Mouse (Mus musculus) heart, embryonic 10.5 days (tissue): ENCODE measurements around the gene Tmem45a. TPM values are rescaled to one million over a fixed set of nuclear protein-coding genes. Genes with fewer than 3 reads are reported as not detected.
"Not testable (repeated sequence)": the region's sequence is repeated elsewhere in the genome, so short reads cannot be mapped to it uniquely, and the experiment has no call there.

Source experiments
- DNase-seq: peaks from one replicate; pipeline ENCODE4 v3.0.0-alpha.2; 2017; ENCODE audit warnings: low spot score
- H3K27ac ChIP-seq: fragments of 300-500 bp; sonication (generic); 2 replicates; pipeline ENCODE4 v1.5.1; 2016; ENCODE audit warnings: mild to moderate bottlenecking
- H3K27me3 ChIP-seq: fragments of 300-500 bp; sonication (generic); 2 replicates; pipeline ENCODE4 v1.6.1; 2016; ENCODE audit warnings: mild to moderate bottlenecking; ENCODE audit not compliant: poor library complexity, insufficient read depth, severe bottlenecking
- H3K36me3 ChIP-seq: fragments of 300-500 bp; sonication (generic); 2 replicates; pipeline ENCODE4 v1.6.1; 2016; ENCODE audit warnings: mild to moderate bottlenecking, moderate library complexity
- H3K4me1 ChIP-seq: fragments of 300-500 bp; sonication (generic); 2 replicates; pipeline ENCODE4 v1.6.1; 2016; ENCODE audit warnings: mild to moderate bottlenecking
- H3K4me3 ChIP-seq: fragments of 300-500 bp; sonication (generic); 2 replicates; pipeline ENCODE4 v1.5.1; 2016; ENCODE audit warnings: mild to moderate bottlenecking, moderate library complexity
- H3K9me3 ChIP-seq: fragments of 300-500 bp; sonication (generic); 2 replicates; pipeline ENCODE4 v1.6.1; 2016; ENCODE audit warnings: mild to moderate bottlenecking, moderate library complexity
- WGBS: fragments of 180-500 bp; shearing (Covaris S2); methylation state at CpG from one replicate; pipeline ENCODE4 v1.1.7; 2016; 5-methylcytosine and 5-hydroxymethylcytosine counted together
- polyA plus RNA-seq: library from polyadenylated mRNA; unstranded; fragments of >200 nt; fragmentation: Nextera tagmentation; extraction: Ambion mirVana; gene quantifications from 2 replicates; pipeline ENCODE4 v1.2.1, GENCODE M21; 2016

Tmem45a gene
- 9.2 TPM in 2 replicates for polyA plus RNA-seq

DNA sequence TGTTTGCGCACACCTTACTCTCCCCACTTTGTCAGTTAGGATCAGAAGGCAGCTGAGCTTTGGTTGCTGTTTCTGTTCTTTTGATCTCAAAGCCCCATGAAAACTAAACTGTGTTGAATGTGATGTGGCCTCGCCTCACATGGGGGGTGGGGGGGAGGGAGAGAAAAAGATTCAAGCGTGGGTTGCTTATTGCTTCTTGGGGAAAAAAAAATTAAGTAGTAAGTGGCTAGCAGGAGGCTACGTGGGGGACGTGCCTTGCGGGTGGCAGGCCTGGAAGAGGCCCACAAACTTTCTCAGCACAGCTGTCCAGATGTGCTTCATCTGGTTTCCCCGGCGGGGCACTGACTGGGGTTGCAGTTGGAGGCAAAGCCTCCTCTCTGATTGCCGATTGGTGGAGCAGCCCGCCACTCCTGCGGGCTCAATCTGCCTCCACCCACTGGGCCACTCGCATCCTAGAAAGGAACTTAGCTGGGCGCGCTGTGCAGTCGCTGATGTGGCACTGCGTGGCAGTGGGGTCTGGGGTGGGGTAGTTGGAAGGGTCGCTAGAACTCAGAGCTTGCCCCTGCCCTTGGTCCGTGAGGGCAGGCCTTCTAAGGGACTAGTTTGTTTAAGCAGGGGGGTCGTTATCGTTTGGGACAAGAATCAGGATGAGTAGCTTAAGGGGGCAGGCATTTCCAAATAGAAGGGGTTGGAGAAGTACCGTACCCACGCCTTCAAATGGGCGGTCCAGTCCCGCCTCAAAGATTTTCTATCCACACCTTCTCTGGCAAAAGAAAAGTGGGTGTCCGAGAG is at the start of gene Tmem45a:
Gene Tmem45a (minus strand): TSS at position 343 of the 792 bp plus-strand sequence.
- peak within 1 kb of the TSS; percentile 69 for H3K27ac ChIP-seq
- 5% methylated on average over 25 of the region's 25 CpGs for WGBS
- no peaks in the 10 kb centered on the region for H3K36me3 ChIP-seq
- peaks cover 3% of the 10 kb centered on the region; the same call in 1 of the 2 replicates for H3K4me1 ChIP-seq
- H3K4me3 ChIP-seq = peak within 1 kb of the TSS; percentile 67
- no peaks in the 10 kb centered on the region for H3K9me3 ChIP-seq
- H3K27me3 ChIP-seq = no peaks in the 10 kb centered on the region
- peak; percentile 93 for DNase-seq

DNA sequence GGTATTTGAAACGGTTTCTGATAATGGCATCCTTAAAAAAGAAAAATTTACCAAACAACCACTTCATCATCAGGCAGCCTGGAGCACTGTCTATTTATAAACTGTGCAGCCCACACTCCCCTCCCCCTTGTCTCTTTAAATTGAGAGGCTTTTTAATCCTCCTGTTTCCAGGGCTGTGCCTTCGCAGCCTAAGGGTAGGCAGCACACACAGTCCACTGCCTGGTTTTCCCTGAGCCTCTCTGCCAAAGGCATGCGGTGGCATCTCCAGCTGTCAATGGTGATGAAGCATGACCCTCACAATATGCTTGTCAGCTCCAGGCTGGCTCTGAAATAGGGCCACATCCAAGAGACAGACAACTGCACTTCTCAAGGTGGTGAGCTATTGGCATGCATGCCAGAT is 42.1 kb upstream of the Tmem45a start, which contains the start of gene Lnp1:
Gene Lnp1 (minus strand): TSS at position 39 of the 400 bp plus-strand sequence.
- Histone ChIP-seq H3K27me3 (no peaks in the 10 kb centered on the region), H3K27ac (no peak within 1 kb of the TSS), H3K4me1 (peaks cover 8% of the 10 kb centered on the region), H3K9me3 (no peaks in the 10 kb centered on the region), H3K36me3 (no peaks in the 10 kb centered on the region), H3K4me3 (no peak within 1 kb of the TSS)
- DNase-seq = no peak
- 40% methylated on average over 3 of the region's 3 CpGs for WGBS

DNA sequence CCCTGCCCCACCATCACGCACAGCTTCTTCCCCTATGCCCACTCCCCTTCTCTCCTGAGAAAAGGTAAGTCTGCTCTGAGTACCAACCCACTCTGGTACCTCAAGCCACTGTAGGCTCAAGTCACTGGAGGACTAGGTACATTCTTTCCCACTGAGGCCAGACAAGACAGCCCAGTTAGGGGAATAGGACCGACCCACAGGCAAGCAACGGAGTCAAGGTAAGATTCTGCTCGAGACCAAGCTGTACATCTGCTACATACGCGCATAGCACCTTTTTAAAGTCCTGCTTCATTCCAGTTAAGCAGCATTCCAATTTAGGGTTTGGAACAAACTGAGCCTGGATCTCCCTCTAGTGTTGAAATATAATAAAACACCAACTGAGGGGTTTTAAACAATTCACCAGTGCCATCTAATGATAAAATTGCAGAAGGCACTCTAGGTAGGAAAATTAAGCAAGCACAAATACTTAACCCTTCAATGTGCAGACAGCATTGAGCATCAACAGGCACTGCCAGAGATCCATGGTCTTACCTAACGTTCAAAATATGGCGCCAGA is 34.2 kb upstream of the Tmem45a start:
- H3K27ac ChIP-seq = no peak overlapping the region
- H3K4me3 ChIP-seq = no peak overlapping the region
- no peaks in the 10 kb centered on the region for H3K36me3 ChIP-seq
- no peaks in the 10 kb centered on the region for H3K4me1 ChIP-seq
- H3K27me3 ChIP-seq = no peaks in the 10 kb centered on the region
- no peaks in the 10 kb centered on the region for H3K9me3 ChIP-seq
- DNase-seq = no peak
- WGBS = 23% methylated on average over 8 of the region's 8 CpGs

DNA sequence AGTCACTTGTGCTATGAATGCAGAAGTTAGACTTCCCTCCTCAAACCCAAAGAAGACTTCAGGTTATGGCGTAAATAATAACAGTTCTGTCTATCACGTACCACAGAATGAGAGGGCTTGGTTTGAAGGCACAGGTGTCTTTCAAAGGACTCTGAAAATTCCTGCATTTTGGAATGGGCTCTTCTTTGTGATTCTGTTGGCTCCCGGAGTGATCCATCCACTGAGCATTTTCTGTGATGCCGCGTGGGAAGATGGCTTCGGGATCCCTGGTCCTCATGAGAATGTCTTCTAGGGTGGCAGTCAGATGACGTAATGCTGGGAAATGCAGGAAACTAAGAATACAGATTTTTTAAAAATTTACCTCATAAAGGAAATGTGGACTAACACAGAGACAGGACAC is 31.3 kb upstream of the Tmem45a start:
- H3K4me1 ChIP-seq = no peaks in the 10 kb centered on the region
- H3K36me3 ChIP-seq = no peaks in the 10 kb centered on the region
- H3K27me3 ChIP-seq = no peaks in the 10 kb centered on the region
- H3K4me3 ChIP-seq = no peak overlapping the region
- 82% methylated on average over 7 of the region's 7 CpGs for WGBS
- H3K9me3 ChIP-seq = no peaks in the 10 kb centered on the region
- H3K27ac ChIP-seq = no peak overlapping the region
- DNase-seq = no peak

DNA sequence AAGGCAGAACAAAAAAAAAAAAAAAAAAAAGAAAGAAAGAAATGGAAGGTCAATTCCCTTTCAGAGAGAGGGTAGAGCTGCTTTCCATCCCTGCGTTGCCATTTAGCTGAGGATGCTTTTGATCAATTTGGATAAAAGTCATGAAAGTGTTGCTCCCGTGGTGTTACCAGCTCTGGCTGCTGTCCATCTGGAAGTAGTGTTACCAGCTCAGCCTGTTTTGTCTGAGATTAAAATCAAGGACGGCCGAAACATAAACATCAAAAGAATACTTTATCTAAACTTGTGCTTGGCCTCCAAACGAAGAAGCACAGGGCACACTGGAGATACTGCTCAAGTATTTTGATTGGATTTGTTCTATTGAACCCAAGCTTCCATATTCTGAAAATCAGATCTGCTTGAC is 23.0 kb upstream of the Tmem45a start:
- no peak for DNase-seq
- Histone ChIP-seq H3K4me3 (no peak overlapping the region), H3K27me3 (no peaks in the 10 kb centered on the region), H3K9me3 (no peaks in the 10 kb centered on the region), H3K36me3 (no peaks in the 10 kb centered on the region), H3K27ac (no peak overlapping the region), H3K4me1 (no peaks in the 10 kb centered on the region)
- 59% methylated on average over 5 of the region's 5 CpGs for WGBS

DNA sequence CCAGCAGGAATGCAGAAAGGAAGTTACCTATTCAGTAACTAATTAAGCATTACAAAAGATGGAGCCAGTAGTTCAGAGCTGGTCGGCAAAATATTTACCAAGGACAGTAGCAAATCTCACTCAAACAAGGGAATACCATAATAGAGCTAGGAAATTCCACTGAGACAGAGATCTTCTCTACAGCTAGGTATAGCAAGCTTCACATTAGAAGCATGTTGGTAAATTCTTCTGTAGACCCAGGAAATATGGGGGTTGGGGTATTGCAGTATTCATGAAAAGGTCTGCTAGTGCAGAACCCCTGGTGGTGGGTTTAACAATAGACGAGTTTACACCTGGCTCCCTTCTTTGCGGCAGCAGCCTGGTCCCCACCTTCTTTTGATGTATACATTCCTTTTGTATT is 16.2 kb upstream of the Tmem45a start:
- 69% methylated on average over 3 of the region's 3 CpGs for WGBS
- not testable (repeated sequence) for H3K36me3 ChIP-seq, DNase-seq, H3K4me1 ChIP-seq, H3K4me3 ChIP-seq, H3K27ac ChIP-seq, H3K27me3 ChIP-seq, H3K9me3 ChIP-seq

DNA sequence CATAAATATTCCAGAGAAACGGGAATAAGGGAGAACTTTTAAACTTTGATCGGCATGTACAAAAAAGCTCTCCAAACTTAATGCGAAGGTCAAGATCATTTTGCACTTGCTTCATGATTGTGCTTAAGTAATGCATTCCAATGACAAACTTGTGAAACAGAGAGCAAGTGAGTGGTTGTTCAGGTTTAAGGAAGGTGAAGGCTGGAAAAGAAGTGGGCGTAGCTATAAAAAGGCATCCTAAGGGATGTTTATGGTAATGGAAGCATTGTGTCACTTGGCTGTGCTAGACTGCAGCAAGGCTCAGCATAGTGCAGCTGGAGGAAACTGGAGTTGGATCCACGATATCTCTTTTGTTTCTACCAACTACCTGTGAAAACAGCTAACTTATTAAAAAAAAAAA is 5.6 kb upstream of the Tmem45a start:
- no peak for DNase-seq
- no peaks in the 10 kb centered on the region for H3K9me3 ChIP-seq
- no peak overlapping the region for H3K4me3 ChIP-seq
- no peaks in the 10 kb centered on the region for H3K27me3 ChIP-seq
- no peak overlapping the region for H3K27ac ChIP-seq
- 85% methylated on average over 5 of the region's 5 CpGs for WGBS
- no peaks in the 10 kb centered on the region for H3K36me3 ChIP-seq
- H3K4me1 ChIP-seq = no peaks in the 10 kb centered on the region

DNA sequence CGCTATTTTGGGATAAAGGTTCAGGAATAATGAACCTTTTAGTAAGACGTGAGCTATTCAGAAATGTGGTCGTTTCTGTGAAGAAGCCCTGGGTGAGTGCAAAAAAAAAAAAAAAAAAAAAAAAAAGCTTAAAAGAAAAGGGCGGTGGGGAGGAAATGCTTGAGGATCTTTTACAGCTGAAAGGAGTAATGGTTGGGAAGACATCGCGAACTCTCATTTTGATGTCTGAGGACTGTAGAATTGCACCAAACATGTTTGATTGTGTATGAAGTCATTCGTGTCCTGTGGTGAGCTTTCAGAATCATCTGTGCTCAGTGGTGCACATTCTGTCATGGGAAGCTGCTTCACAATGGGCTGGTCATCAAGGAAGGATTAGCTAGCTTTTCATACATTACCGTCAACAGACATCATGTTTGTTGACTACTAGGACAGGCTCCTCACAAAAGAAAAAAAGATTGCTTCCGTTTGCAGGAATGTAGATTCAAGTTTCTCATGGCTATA is 700 bp upstream of the Tmem45a start:
- Histone ChIP-seq H3K4me3 (peak overlapping the region; percentile 67), H3K27me3 (no peaks in the 10 kb centered on the region), H3K36me3 (no peaks in the 10 kb centered on the region), H3K9me3 (no peaks in the 10 kb centered on the region), H3K4me1 (peaks cover 3% of the 10 kb centered on the region; the same call in 1 of the 2 replicates), H3K27ac (0 out of 2 replicates have a peak overlapping the region, but pooled peaks have one; percentile 69)
- 35% methylated on average over 9 of the region's 9 CpGs for WGBS
- no peak for DNase-seq

DNA sequence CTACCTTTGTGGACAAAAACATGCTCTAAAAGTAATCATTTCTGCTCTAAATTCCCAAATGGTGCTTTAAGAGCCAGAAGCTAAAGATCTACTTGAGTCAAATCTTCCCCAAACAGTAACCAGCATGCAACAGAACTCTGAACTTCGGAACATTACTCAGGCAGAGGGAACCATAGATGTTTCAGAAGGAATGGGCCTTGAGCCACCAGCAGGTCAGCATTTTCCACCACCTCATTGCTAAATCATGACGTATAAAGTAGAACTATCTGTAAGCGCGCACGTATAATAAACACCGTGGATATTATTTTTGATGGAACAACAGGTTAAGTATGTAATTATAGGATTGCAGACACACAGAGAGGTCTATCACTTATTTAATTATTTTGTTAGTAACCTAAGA is 1.2 kb downstream of the Tmem45a start:
- H3K27me3 ChIP-seq = no peaks in the 10 kb centered on the region
- H3K9me3 ChIP-seq = no peaks in the 10 kb centered on the region
- no peak for DNase-seq
- WGBS = 91% methylated on average over 6 of the region's 6 CpGs
- H3K36me3 ChIP-seq = no peaks in the 10 kb centered on the region
- H3K4me3 ChIP-seq = no peak overlapping the region
- H3K4me1 ChIP-seq = peaks cover 3% of the 10 kb centered on the region; the same call in 1 of the 2 replicates
- no peak overlapping the region for H3K27ac ChIP-seq

DNA sequence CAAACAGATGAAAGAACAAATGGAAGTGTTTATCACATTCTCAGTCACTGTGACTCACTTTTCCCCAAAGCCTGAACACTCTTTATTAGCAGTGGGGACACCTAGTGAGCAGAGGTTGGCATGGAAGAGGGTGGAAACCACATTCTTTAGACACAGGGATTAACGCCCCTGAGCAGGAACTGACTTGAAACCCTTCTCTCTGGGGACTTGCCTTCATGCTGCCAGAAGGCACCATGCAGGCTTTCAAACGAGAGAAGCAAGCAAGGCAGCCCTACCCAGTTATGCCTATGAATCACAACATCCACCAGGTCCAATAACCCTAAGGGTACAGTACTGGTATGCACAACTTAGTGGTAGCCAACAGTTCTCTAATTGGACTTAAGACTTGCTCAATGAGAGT is 12.6 kb downstream of the Tmem45a start:
- Histone ChIP-seq H3K27me3 (no peaks in the 10 kb centered on the region), H3K9me3 (no peaks in the 10 kb centered on the region), H3K27ac (no peak overlapping the region), H3K4me3 (no peak overlapping the region), H3K4me1 (no peaks in the 10 kb centered on the region), H3K36me3 (no peaks in the 10 kb centered on the region)
- WGBS = 34% methylated on average over 2 of the region's 2 CpGs
- no peak for DNase-seq

DNA sequence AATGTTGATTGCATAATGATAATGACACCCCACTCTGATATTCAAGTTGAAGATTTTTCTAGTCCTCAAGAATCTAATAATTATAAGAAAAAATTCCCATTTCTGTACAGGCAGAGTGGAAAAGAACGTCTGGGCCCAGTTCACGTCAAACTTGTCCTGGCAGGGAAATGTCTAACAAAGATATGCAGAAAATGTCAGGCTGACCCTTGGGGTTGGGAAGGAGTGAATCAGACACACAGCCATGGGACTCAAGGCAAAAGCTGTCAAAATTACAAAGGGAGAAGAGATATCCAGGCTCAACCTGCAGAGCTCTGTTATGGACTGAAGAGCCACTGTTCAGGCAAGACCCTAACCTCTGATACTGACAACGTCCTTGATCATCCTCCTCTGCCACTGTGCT is 15.5 kb downstream of the Tmem45a start:
- no peaks in the 10 kb centered on the region for H3K27me3 ChIP-seq
- H3K36me3 ChIP-seq = no peaks in the 10 kb centered on the region
- no peak for DNase-seq
- WGBS = 68% methylated on average over 3 of the region's 3 CpGs
- H3K9me3 ChIP-seq = no peaks in the 10 kb centered on the region
- H3K27ac ChIP-seq = no peak overlapping the region
- no peaks in the 10 kb centered on the region for H3K4me1 ChIP-seq
- H3K4me3 ChIP-seq = no peak overlapping the region

DNA sequence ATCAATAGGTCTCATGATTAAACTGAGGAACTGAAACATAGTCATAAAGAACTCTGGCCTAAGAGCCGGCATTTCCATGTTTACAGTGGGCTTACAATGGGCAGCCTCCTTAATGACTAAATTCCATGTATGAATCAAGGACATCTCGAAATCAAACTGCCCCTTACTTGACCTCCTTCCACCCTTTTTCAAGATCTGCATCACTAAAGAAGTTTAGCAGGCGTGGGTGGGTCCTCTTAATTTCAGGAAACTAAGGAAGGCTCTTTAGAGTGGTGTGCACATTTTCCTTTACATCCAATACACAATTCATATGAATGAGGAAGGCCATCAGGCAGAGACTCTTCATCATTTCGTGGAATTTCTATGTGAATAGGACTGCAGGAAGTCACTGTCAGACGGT is 17.6 kb downstream of the Tmem45a start:
- H3K27ac ChIP-seq = no peak overlapping the region
- no peaks in the 10 kb centered on the region for H3K9me3 ChIP-seq
- no peak overlapping the region for H3K4me3 ChIP-seq
- WGBS = 79% methylated on average over 5 of the region's 5 CpGs
- H3K27me3 ChIP-seq = no peaks in the 10 kb centered on the region
- no peak for DNase-seq
- no peaks in the 10 kb centered on the region for H3K36me3 ChIP-seq
- no peaks in the 10 kb centered on the region for H3K4me1 ChIP-seq

DNA sequence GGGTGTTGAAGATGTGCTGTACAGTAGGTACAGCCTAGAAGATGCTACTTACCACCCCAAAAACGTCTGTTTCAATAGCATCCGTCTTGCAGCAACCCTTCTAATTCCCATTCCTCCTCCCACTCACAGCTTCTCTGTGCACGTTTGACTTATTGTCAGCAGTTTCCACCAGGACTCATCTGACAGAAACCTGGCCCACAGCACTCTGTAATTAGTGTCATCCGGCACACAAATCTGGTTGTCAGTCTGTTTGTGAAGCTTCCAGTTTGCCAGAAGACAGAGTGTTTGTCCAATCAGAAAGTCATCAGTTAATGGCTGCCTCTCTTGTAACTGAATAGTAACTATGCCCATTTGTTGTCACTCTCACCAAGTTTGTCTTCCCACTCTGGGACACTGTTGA is 18.4 kb downstream of the Tmem45a start:
- H3K9me3 ChIP-seq = no peaks in the 10 kb centered on the region
- no peaks in the 10 kb centered on the region for H3K27me3 ChIP-seq
- no peak overlapping the region for H3K4me3 ChIP-seq
- no peak overlapping the region for H3K27ac ChIP-seq
- no peaks in the 10 kb centered on the region for H3K36me3 ChIP-seq
- H3K4me1 ChIP-seq = no peaks in the 10 kb centered on the region
- 77% methylated on average over 4 of the region's 4 CpGs for WGBS
- DNase-seq = no peak
